Mouse (Mus musculus) kidney, adult 2 months (tissue): ENCODE data around the gene Map3k6. TPM values are rescaled to one million over a fixed set of nuclear protein-coding genes. Genes with fewer than 3 reads are reported as not detected.

ENCODE experiments used
- DNase-seq: peaks from one replicate; pipeline ENCODE4 v3.0.0; 2021
- H3K27ac ChIP-seq: fragments of 200-500 bp; 2 replicates; pipeline ENCODE4 v1.5.1; 2012; ENCODE audit warnings: low read depth, low read length, control low read depth, inconsistent platforms; ENCODE audit not compliant: insufficient read depth
- H3K27me3 ChIP-seq: fragments of 200-500 bp; replicated peaks from 2 replicates; pipeline ENCODE4 v1.6.1; 2012; ENCODE audit warnings: mild to moderate bottlenecking, moderate library complexity, low read length, inconsistent platforms; ENCODE audit not compliant: control insufficient read depth, insufficient read depth
- H3K36me3 ChIP-seq: fragments of 200-500 bp; 2 replicates; pipeline ENCODE4 v1.6.1; 2012; ENCODE audit warnings: mild to moderate bottlenecking, moderate library complexity, low read length, inconsistent platforms; ENCODE audit not compliant: control insufficient read depth, insufficient read depth
- H3K4me1 ChIP-seq: fragments of 200-500 bp; 2 replicates; pipeline ENCODE4 v1.6.1; 2011; ENCODE audit warnings: low read length; ENCODE audit not compliant: control insufficient read depth, insufficient read depth
- H3K4me3 ChIP-seq: fragments of 200-500 bp; 2 replicates; pipeline ENCODE4 v1.5.1; 2011; ENCODE audit warnings: mild to moderate bottlenecking, low read depth, low read length, control low read depth; ENCODE audit not compliant: insufficient read depth
- CTCF ChIP-seq: fragments of 200-500 bp; conservative IDR thresholded peaks from 2 replicates; pipeline ENCODE4 v1.5.1; 2011; ENCODE audit warnings: low read depth, mild to moderate bottlenecking, control low read depth, low read length, moderate library complexity, mixed read lengths; ENCODE audit not compliant: insufficient read depth, insufficient read length
- POLR2A ChIP-seq: fragments of 200-500 bp; IDR thresholded peaks from one replicate; pipeline ENCODE4 v1.6.1; 2011; ENCODE audit warnings: low read depth, low read length, control low read depth
- WGBS: fragments of 180-500 bp; shearing (Covaris S2); methylation state at CpG from one replicate; pipeline ENCODE4 v1.1.7; 2018; 5-methylcytosine and 5-hydroxymethylcytosine counted together
- polyA plus RNA-seq: library from polyadenylated mRNA; depleted of rRNA; stranded (reverse); fragments of >200 nt; gene quantifications from 2 replicates; pipeline ENCODE4 v1.2.3, GENCODE M21; 2012

Gene Map3k6
- polyA plus RNA-seq, 1 experiment = 4.3 TPM

- Histone ChIP-seq H3K4me3 (no peak overlapping the region), H3K27ac (no peak overlapping the region), H3K4me1 (peaks cover 5% of the 10 kb centered on the region; the same call in 1 of the 2 replicates), H3K36me3 (no peaks in the 10 kb centered on the region), H3K27me3 (no peaks in the 10 kb centered on the region)
- peak; percentile 83 for TF ChIP-seq CTCF
- no peak for TF ChIP-seq POLR2A
- 6% methylated on average over 11 of the region's 11 CpGs for WGBS
- peak; percentile 66 for DNase-seq
Measured at GRCm38 (mm10) chr4:133209366-133209765, 31.3 kb upstream of the Map3k6 start.

- Histone ChIP-seq H3K4me1 (peaks cover 5% of the 10 kb centered on the region; the same call in 1 of the 2 replicates), H3K36me3 (no peaks in the 10 kb centered on the region), H3K27ac (no peak overlapping the region), H3K4me3 (no peak overlapping the region), H3K27me3 (no peaks in the 10 kb centered on the region)
- no peak for TF ChIP-seq POLR2A
- TF ChIP-seq CTCF = no peak
- no peak for DNase-seq
- 89% methylated on average over 24 of the region's 24 CpGs for WGBS
Measured at GRCm38 (mm10) chr4:133210023-133210787, 30.4 kb upstream of the Map3k6 start.

GRCm38 (mm10) chr4:133210788-133211390 is 29.7 kb upstream of the Map3k6 start:
- no peak for DNase-seq
- H3K27ac ChIP-seq = no peak overlapping the region
- no peaks in the 10 kb centered on the region for H3K36me3 ChIP-seq
- 96% methylated on average over 19 of the region's 19 CpGs for WGBS
- H3K4me3 ChIP-seq = no peak overlapping the region
- no peak for TF ChIP-seq POLR2A
- TF ChIP-seq CTCF = no peak
- H3K27me3 ChIP-seq = no peaks in the 10 kb centered on the region
- H3K4me1 ChIP-seq = peaks cover 5% of the 10 kb centered on the region; the same call in 1 of the 2 replicates

GRCm38 (mm10) chr4:133211751-133212561 is 28.7 kb upstream of the Map3k6 start, which contains the start of the genes Cd164l2 and Gpr3:
Gene Cd164l2 (plus strand): TSS chr4:133212131.
Gene Gpr3 (minus strand): TSS chr4:133212536.
- TF ChIP-seq CTCF (no peak), POLR2A (no peak)
- no peak for DNase-seq
- H3K4me3 ChIP-seq = peak within 1 kb of the TSS; percentile 48
- H3K36me3 ChIP-seq = no peaks in the 10 kb centered on the region
- peaks cover 5% of the 10 kb centered on the region; the same call in 1 of the 2 replicates for H3K4me1 ChIP-seq
- H3K27ac ChIP-seq = no peak within 1 kb of the TSS
- 6% methylated on average over 52 of the region's 52 CpGs for WGBS
- no peaks in the 10 kb centered on the region for H3K27me3 ChIP-seq

- Histone ChIP-seq H3K36me3 (no peaks in the 10 kb centered on the region), H3K4me3 (peak overlapping the region; percentile 48), H3K27ac (no peak overlapping the region), H3K4me1 (peaks cover 6% of the 10 kb centered on the region; the same call in 1 of the 2 replicates), H3K27me3 (no peaks in the 10 kb centered on the region)
- WGBS = 3% methylated on average over 44 of the region's 44 CpGs
- TF ChIP-seq CTCF (no peak), POLR2A (no peak)
- DNase-seq = peak; percentile 88
Measured at GRCm38 (mm10) chr4:133212562-133213267, 27.9 kb upstream of the Map3k6 start.

GRCm38 (mm10) chr4:133213268-133213590 is 27.4 kb upstream of the Map3k6 start:
- peak; percentile 45 for DNase-seq
- no peak overlapping the region for H3K4me3 ChIP-seq
- peaks cover 7% of the 10 kb centered on the region; the same call in 1 of the 2 replicates for H3K4me1 ChIP-seq
- H3K27me3 ChIP-seq = no peaks in the 10 kb centered on the region
- TF ChIP-seq CTCF = no peak; the same call in 1 of the 2 replicates
- no peak for TF ChIP-seq POLR2A
- no peak overlapping the region for H3K27ac ChIP-seq
- 5% methylated on average over 9 of the region's 9 CpGs for WGBS
- no peaks in the 10 kb centered on the region for H3K36me3 ChIP-seq
